Mouse (Mus musculus) thymus, postnatal 14 days (tissue): Measurements from ENCODE around the gene Mrtfa.

Experiments
- DNase-seq: peaks from one replicate; pipeline ENCODE4 v3.0.0; 2021

Mrtfa gene

GRCm38 (mm10) chr15:80977620-80978334 is 212.8 kb downstream of the Mrtfa start, which contains the start of gene Sgsm3:
Sgsm3 (plus strand) TSS chr15:80977765.
- DNase-seq = peak; percentile 90

GRCm38 (mm10) chr15:80975666-80976065 is 214.9 kb downstream of the Mrtfa start:
- no peak for DNase-seq

GRCm38 (mm10) chr15:80974311-80974710 is 216.2 kb downstream of the Mrtfa start:
- no peak for DNase-seq

GRCm38 (mm10) chr15:80969371-80969770 is 221.2 kb downstream of the Mrtfa start:
- no peak for DNase-seq
